ENCODE assay signal across 48 mouse cellular contexts in the genomic region with DNA sequence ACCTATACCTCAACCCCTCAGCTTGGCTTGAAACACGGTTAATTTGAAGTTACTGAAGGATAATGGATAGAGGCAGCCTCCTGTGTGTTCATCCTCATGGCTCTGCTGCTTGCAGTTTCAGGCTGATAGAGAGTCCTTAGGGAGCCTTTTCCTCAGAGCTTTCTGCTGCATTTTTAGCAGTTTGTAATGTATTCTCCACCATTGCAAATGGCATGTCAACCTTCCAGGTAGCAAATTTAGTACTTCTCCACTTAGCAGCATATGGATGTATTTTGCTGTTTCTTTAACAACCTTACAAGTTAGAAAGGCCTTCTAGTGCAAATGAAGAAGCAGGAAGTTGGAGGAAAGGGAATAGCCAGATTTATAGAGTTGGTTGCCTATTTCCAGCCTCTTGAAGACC. TPM values are rescaled to one million over a fixed set of nuclear protein-coding genes. Genes with fewer than 3 reads are reported as not detected.
"Had no signal": no experiment of that assay in that cellular context is flagged by ENCODE, and none has a peak within 500 bp of the region (broad histone marks: within the 10 kb centered on the region; RNA-seq: fewer than 3 reads in every experiment).

No protein-coding gene starts in this region.

- H3K36me3 ChIP-seq: heart, embryonic 12.5 days; heart, embryonic 13.5 days; heart, embryonic 15.5 days; hindbrain, embryonic 10.5 days; hindbrain, embryonic 12.5 days; hindbrain, embryonic 13.5 days; hindbrain, embryonic 15.5 days; intestine, embryonic 15.5 days; kidney, embryonic 15.5 days had no signal

- H3K4me2 ChIP-seq: heart, embryonic 12.5 days; heart, embryonic 13.5 days; heart, embryonic 15.5 days; hindbrain, embryonic 12.5 days; hindbrain, embryonic 13.5 days; hindbrain, embryonic 14.5 days; hindbrain, embryonic 15.5 days; intestine, embryonic 15.5 days; kidney, embryonic 15.5 days had no signal

- H3K4me3 ChIP-seq: heart, embryonic 12.5 days; heart, embryonic 13.5 days; heart, embryonic 15.5 days; hindbrain, embryonic 10.5 days; hindbrain, embryonic 12.5 days; hindbrain, embryonic 13.5 days; hindbrain, embryonic 15.5 days; intestine, embryonic 15.5 days; kidney, embryonic 15.5 days; layer of hippocampus, adult 2 months; left cerebral cortex, adult 2 months had no signal

- H3K9me3 ChIP-seq: heart, embryonic 12.5 days; heart, embryonic 13.5 days; heart, embryonic 15.5 days; hindbrain, embryonic 10.5 days; hindbrain, embryonic 12.5 days; hindbrain, embryonic 13.5 days; hindbrain, embryonic 15.5 days; intestine, embryonic 15.5 days; kidney, embryonic 15.5 days had no signal

- ATAC-seq: hindbrain, embryonic 16.5 days; inflammation-experienced regulatory T-cells, adult 6 months; intestine, embryonic 15.5 days; intestine, embryonic 16.5 days; intestine, postnatal 0 days had no signal

- H3K9ac ChIP-seq: heart, embryonic 12.5 days; heart, embryonic 13.5 days; heart, embryonic 15.5 days; hindbrain, embryonic 12.5 days; hindbrain, embryonic 13.5 days; hindbrain, embryonic 14.5 days; hindbrain, embryonic 15.5 days; intestine, embryonic 15.5 days; kidney, embryonic 15.5 days had no signal

- H3K27me3 ChIP-seq: heart, embryonic 12.5 days; heart, embryonic 13.5 days; heart, embryonic 15.5 days; hindbrain, embryonic 12.5 days; hindbrain, embryonic 13.5 days; hindbrain, embryonic 15.5 days; intestine, embryonic 15.5 days had no signal

- DNase-seq: heart, postnatal 10 days; heart, postnatal 14 days; heart, postnatal 36 days; heart, postnatal 4 days; kidney, adult 11 months; kidney, adult 18-20 months; kidney, adult 2 months; kidney, adult 8-10 months; kidney, adult 9 months; kidney, postnatal 10 days; kidney, postnatal 14 days; kidney, postnatal 25 days; kidney, postnatal 36 days; kidney, postnatal 4 days; layer of hippocampus, postnatal 36 days had no signal

- H3K4me1 ChIP-seq: heart, embryonic 12.5 days; heart, embryonic 13.5 days; heart, embryonic 15.5 days; hindbrain, embryonic 10.5 days; hindbrain, embryonic 12.5 days; hindbrain, embryonic 13.5 days; hindbrain, embryonic 15.5 days; intestine, embryonic 15.5 days; kidney, embryonic 15.5 days had no signal

- H3K27ac ChIP-seq: heart, embryonic 13.5 days; heart, embryonic 15.5 days; hindbrain, embryonic 10.5 days; hindbrain, embryonic 12.5 days; hindbrain, embryonic 13.5 days; hindbrain, embryonic 14.5 days; hindbrain, embryonic 15.5 days; intestine, embryonic 15.5 days; kidney, embryonic 15.5 days; kidney, postnatal 0 days; layer of hippocampus, adult 2 months; left cerebral cortex, adult 2 months had no signal

RNA-seq across cellular contexts. Expression of a gene that starts 36.1 kb away (rescaled TPM):
- total RNA-seq: heart, postnatal 10 days; heart, postnatal 14 days; heart, postnatal 25 days; heart, postnatal 36 days; hematopoietic stem cell, adult 5-6 weeks; layer of hippocampus, adult 18-20 months; layer of hippocampus, adult 2 months; layer of hippocampus, adult 8-10 months; layer of hippocampus, postnatal 10 days; layer of hippocampus, postnatal 14 days; layer of hippocampus, postnatal 25 days; layer of hippocampus, postnatal 36 days; left cerebral cortex, adult 18-20 months; left cerebral cortex, adult 2 months; left cerebral cortex, adult 8-10 months had no signal
- polyA plus RNA-seq: heart, embryonic 13.5 days; heart, embryonic 14.5 days; heart, embryonic 15.5 days; heart, embryonic 16.5 days; hindbrain, embryonic 11.5 days; hindbrain, embryonic 12.5 days; hindbrain, embryonic 13.5 days; inflammation-experienced regulatory T-cells, adult 6 months; intestine, embryonic 14.5 days; intestine, embryonic 15.5 days; intestine, postnatal 0 days; kidney, adult 2 months; kidney, embryonic 14.5 days; kidney, embryonic 15.5 days; kidney, embryonic 16.5 days; kidney, postnatal 0 days; large intestine, adult 2 months had no signal
